Mouse (Mus musculus) embryo, embryonic 10.5 days (tissue): ENCODE measurements at regions not wholly inside any gene's neighbourhood (a gene's known extent, or its start where the extent isn't known, plus 50 kb on each side); places are given as distances from the start of the nearest gene placed in this dataset.

Source experiments
- DNase-seq: peaks from one replicate; pipeline ENCODE4 v3.0.0-alpha.2; 2015; ENCODE audit warnings: low spot score

DNA sequence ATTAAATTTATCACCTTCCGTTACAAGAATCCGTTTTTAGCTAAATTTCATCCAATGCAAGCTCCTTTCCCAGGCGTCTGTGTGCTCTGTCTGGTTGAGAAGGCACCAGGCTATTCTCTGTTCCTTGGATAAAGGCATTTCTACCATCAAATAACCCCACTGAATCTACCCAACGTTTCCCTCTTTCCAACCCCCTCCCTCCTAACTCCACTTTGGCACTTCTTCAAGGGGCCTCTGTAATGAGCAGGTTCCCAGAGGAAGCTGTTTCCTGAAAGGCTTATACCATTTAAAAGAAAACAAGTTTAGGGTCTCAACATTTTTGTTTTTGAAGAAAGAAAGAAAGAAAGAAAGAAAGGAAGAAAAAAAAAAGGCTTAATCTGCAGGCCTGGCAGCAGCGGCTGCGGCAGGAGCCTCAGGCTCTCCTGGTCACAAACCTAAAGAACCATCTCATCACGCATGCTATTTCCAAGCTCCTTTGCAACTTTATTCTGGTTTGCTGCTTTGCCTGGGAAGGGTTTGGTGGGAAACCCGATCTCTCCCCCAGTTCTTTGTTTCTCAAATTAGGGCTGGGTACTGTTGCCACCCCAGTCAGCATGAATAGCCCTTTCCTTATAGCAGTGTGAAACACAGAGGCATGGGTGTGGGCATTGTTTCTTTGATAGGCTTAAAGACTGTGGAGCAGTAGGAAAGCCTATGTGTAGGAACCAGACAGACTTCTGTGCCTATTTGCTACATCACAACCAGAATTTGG lies 160.5 kb upstream of the Tnc start:
- DNase-seq, result peak; percentile 6

DNA sequence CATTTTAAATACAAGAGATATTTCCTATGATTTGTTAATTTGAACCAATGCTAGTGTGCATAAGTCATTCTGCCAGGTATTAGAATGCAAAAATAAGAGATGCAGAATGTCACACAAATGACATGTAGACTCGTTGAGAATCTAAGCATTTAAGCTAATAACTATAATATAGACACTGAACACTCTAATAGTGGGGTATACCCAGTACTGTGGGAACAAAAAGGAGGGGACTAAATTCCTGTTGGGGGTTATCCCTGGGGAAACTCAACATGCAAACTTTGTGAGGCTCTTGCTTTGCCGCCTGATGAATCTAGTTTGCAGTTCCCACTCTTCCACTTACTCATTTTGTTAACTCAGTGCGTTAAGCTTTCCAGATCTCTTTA lies 154.0 kb upstream of the Tnc start:
- DNase-seq, result no peak

DNA sequence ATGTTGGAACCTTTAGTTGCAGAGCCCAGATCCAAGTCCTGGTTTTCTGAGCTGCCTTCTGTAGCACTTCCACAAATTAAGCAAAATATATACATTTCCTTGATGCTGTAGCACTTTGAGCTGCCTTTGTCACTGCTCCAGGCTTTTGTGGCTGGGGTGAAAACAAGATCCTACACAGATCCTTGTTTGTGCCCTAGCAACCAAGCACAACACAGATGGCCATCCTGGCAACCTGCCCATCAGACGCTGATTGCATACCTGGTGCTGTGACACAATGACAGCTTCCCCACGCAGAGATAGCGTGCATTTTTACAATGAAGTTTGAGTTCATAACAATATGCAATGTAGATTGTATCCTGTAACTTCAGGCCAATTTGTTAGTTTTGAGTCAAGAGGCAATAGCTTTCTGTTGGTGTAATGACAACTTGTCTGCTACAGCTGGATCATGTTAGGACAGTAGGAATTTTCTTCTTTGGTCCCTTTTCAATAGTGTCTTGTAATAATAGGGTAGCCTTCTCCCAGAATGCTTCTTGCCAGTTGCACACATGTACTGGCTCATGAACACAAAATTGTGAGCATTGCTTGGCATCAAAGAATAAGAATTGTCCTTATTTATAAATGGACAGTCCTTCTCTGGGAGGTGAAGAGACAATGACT lies 153.5 kb upstream of the Tnc start:
- DNase-seq, result no peak

- DNase-seq, result no peak
Observed at GRCm38 (mm10) chr4:64184986-64185385, 138.2 kb upstream of the Tnc start.

- no peak for DNase-seq
Observed at GRCm38 (mm10) chr4:64175938-64176337, 129.1 kb upstream of the Tnc start.

DNA sequence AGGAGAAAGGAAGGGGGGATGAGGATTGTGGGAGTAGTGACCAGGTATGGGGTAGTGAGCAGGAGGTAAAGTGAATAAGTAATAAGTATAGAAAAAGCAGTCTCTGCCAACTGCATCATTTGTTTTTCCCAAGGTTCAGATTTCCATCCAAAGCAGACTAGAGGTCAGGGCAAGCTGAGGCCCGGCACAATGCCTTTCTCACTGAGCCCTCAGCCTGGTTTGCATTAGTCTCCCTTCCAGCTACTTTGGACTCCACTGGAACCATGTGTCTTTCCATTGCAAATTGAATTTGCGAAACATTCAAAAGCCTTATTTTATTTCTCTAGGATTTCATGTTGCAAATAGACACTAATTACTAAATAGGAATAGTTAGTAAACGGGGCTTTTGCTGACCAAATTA lies 124.7 kb upstream of the Tnc start:
- DNase-seq, result peak; percentile 34

GRCm38 (mm10) chr4:64148989-64149463 lies 102.2 kb upstream of the Tnc start:
- no peak for DNase-seq

- DNase-seq, result no peak
Observed at GRCm38 (mm10) chr4:64145924-64146323, 99.1 kb upstream of the Tnc start.

GRCm38 (mm10) chr4:64142963-64143362 lies 96.1 kb upstream of the Tnc start:
- DNase-seq, result no peak

DNA sequence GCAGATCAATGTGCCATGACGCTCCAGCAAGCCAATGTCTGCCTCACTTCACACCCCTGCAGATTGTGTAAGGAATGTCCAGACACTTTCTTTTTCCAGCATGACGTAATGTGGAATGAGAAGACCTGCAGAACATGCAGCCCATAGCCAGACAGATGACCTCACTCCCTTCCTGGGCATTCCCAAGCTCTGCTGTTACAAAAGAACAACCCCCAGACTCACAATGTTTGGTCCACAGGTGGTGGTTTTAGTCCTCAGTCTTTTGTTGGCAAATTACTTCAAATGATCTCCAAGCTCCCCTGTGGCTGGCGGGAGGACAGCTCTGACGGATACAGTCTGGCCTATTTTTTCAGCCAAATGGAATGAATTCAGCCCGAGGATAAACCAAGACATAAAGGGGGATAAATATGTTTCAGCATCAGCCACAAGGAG lies 95.6 kb upstream of the Tnc start:
- no peak for DNase-seq

GRCm38 (mm10) chr4:64139836-64140235 lies 93.0 kb upstream of the Tnc start:
- DNase-seq, result no peak

- DNase-seq, result no peak
Observed at GRCm38 (mm10) chr4:64135036-64135435, 88.2 kb upstream of the Tnc start.

GRCm38 (mm10) chr4:64129290-64129689 lies 82.5 kb upstream of the Tnc start:
- no peak for DNase-seq

DNA sequence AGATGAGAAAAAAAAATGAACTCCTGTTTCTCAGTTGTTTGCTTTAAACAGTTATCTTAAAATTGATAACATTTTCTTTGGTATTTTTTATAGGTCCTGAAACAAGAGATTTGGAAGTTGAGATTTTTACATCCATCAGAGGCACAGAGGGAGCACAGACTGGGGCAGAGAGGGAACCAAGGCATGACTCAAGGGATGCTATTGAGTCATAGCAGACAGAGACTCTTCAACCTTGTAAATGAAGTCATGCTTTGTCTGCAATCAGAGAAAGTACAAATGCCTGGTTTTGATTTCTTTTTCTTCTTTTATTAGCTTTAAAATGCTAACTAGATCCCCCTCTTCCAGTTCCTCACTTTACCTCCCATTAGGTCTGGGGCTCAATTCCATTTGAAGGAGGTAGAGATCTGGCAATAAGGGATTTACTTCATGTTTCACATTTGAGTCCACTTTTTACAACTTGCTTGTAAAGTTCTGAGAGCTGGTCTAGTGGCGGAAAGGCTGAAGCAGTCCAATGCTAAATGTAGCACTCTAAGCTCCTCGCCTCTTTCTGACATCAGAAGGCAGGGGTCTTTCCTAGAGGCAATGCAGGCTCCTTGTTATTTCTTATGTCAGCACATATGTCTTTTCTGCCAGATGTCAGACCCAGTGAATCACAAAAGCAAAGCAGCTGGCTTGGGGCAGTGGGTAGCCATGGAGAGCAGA lies 77.7 kb upstream of the Tnc start:
- no peak for DNase-seq

- DNase-seq, result no peak
Observed at GRCm38 (mm10) chr4:64123675-64124074, 76.9 kb upstream of the Tnc start.

- DNase-seq, result no peak
Observed at GRCm38 (mm10) chr4:64098247-64098646, 51.4 kb upstream of the Tnc start.
